Mouse (Mus musculus) megakaryocyte, embryonic 14.5 days (primary cell): ENCODE measurements around the gene C2cd4c.

Experiments used
- FLI1 ChIP-seq: IDR thresholded peaks from 2 replicates; pipeline ENCODE4 v1.6.1; 2012; ENCODE audit warnings: low read length, inconsistent platforms, mixed read lengths
- GATA1 ChIP-seq: IDR thresholded peaks from 3 replicates; pipeline ENCODE4 v1.6.1; 2012; ENCODE audit warnings: mixed read lengths, low read length, inconsistent platforms, borderline replicate concordance

DNA sequence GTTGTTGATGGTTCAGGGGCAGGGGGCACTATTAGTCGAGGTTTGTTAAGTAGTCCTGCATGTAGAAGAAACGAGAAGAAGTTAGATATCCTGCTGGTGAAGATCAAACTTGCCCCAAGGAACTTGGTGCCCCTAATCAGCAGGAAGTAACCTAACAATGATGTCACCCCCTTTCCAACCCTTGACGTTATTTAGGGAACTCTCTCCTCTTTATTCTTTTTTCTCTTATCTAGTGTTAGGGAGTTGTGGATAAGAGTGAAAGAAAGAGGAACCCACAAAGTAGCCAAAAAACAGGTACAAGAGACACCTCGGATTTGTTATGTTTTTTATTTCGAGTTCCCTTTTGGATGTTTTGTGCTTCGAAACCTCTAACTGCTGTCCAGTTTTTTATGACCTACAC lies 19.7 kb downstream of the C2cd4c start:
- TF ChIP-seq GATA1 (no peak), FLI1 (no peak)
